Mouse (Mus musculus): ENCODE data around the gene Igf1. TPM values are rescaled to one million over a fixed set of nuclear protein-coding genes. Genes with fewer than 3 reads are reported as not detected.

Gene Igf1
- polyA plus RNA-seq, 1 experiment, result 12.0 TPM

Other genes starting within 250 kb of the Igf1 start
- 0.25 and 0.70 TPM in 2 replicates for gene Pmch, start 232.8 kb downstream of the Igf1 start, polyA plus RNA-seq (2012; rRNA removed)

All from frontal cortex, adult 2 months (tissue).